Mouse (Mus musculus) heart, postnatal 0 days (tissue): ENCODE measurements at regions not wholly inside any gene's neighbourhood (a gene's known extent, or its start where the extent isn't known, plus 50 kb on each side); places are given as distances from the start of the nearest gene placed in this dataset.
A peak's percentile ranks its signal among the peaks of the same experiment; 100 is the strongest.

Experiments used
- CTCF ChIP-seq: IDR thresholded peaks from 2 replicates; pipeline ENCODE4 v1.5.1; 2016; ENCODE audit warnings: antibody characterized with exemption, control low read depth, low read depth
- EP300 ChIP-seq: IDR thresholded peaks from 2 replicates; pipeline ENCODE4 v1.6.1; 2016; ENCODE audit warnings: antibody characterized with exemption, low read depth

DNA sequence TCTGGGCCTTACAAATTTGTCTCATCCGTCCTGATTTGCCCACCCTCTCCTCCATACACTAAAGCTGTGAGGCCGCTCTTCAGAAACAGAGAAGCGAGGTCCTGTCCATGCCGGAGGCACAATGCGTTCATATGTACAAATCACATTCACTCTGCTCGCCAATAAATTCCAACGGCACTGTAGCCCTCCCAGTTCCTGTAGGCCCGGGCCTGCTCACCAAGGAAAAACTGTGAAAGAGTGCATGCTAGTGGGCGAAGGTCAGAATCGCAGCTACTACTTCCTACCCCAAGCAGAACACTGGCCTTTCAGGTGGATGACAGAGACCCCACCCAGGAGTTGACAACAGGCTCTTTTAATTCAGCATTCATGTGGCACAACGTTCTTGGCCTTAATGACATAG, 278.7 kb downstream of the Insig2 start:
- TF ChIP-seq EP300 (no peak), CTCF (peak; percentile 60)
